Mouse (Mus musculus) spleen, postnatal 36 days (tissue): ENCODE data around the gene Lrrc55.

Experiments used
- DNase-seq, 2 experiments: peaks; one replicate each; pipeline ENCODE4 v3.0.0; 2022; ENCODE audit warnings: low spot score in 2 of 2, mixed read lengths in 1 of 2

Lrrc55 gene

GRCm38 (mm10) chr2:85172071-85172762, 24.8 kb downstream of the Lrrc55 start:
- no peak for DNase-seq

GRCm38 (mm10) chr2:85168327-85168726, 28.7 kb downstream of the Lrrc55 start:
- DNase-seq: no peak

- no peak for DNase-seq
Observed at GRCm38 (mm10) chr2:85167624-85168023, 29.4 kb downstream of the Lrrc55 start.

- no peak for DNase-seq
Observed at GRCm38 (mm10) chr2:85163311-85164047, 33.5 kb downstream of the Lrrc55 start.

DNA sequence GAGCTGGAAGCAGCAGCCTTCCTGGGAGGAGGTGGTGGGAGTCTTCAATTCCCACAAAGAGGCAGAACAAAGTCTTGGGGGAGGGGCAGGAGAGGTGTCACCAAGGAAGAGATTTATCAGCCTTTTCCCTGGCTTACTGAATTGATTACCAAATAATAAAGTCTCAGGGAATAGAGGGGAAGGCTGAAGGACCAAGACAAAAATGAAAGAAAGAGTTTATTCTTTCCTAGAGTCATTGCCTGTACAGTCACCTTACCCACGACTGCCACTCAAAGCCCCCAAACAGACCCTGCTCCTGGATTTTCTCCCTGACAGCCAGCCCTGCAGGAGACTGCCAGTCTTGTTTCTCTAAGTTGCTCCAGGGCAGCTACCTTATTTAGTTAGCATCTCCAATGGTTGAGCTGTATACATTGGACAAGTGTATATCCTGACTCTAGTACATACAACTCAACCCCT, 35.3 kb downstream of the Lrrc55 start:
- no peak for DNase-seq

DNA sequence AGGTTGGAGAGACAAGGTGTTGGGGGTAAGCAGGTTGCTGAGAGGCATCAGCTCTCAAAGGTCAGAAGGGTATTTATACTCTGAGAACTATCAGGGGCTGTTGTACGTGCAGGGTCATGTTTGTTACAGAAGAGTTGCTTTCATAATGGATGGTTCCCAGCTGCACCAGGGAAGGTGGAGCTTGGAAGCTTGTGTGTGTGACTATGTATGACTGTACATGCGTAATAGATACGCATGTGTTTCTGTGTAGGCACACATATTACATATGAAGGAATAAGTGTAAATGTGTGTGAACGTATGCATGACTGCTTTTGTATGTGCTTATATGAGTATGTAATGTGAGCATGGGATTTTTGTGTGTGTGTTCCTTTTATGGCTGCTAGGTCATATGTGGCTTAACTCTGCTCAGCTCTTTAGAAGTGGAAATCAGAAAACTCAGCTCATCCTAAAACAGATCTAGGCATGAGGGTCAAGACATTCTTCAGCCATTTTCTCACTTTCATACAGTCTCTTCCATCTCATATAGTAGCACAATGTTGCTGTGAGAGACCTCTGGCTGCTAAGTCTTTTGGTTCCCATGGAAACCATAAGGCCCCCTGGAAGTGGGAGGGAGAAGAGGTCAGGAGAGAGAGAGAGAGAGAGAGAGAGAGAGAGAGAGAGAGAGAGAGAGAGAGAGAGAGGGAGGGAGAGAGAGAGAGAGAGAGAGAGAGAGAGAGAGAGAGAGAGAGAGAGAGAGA, 35.9 kb downstream of the Lrrc55 start:
- no peak for DNase-seq

- no peak for DNase-seq
Observed at GRCm38 (mm10) chr2:85157382-85157781, 39.6 kb downstream of the Lrrc55 start.

DNA sequence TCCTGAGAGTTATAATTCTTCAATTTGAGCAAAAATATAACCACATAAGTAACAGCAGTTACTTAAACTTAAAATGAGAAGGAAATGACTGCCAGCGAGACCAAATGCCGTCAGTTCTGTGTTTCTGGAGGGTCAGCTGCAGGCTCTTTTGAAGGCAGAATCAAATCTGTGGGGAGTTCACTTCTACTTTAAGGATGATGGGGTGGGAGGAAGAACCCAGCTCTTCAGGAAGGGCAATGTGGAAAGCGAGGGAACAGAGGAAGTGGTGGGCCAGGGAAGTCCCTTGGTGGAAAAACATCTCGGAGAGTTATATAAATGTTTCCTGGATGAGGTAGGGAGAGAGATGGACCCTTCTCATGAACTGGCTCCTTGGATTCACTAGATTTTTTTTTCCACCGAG, 40.9 kb downstream of the Lrrc55 start:
- no peak for DNase-seq

- DNase-seq: no peak
Observed at GRCm38 (mm10) chr2:85155334-85155733, 41.7 kb downstream of the Lrrc55 start.

DNA sequence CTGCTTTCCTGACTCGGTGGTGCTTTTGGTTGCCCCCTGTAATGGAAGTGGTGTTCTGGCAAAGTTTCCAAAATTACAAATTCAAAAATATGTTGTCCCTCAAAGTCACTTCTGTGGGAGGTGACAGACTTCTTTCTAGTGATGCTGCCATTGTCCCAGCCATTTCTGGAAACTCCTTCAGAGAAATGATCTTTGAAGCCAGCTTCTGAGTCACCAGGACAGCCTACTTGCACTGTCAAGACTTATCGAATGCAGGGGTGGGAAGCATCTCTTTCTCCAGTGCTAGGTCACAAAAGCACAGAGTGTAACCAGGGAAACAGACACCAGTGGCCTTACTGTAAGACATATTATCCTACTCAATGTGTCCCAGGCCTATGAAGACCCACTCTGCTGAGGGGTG, 45.8 kb downstream of the Lrrc55 start:
- DNase-seq: no peak

DNA sequence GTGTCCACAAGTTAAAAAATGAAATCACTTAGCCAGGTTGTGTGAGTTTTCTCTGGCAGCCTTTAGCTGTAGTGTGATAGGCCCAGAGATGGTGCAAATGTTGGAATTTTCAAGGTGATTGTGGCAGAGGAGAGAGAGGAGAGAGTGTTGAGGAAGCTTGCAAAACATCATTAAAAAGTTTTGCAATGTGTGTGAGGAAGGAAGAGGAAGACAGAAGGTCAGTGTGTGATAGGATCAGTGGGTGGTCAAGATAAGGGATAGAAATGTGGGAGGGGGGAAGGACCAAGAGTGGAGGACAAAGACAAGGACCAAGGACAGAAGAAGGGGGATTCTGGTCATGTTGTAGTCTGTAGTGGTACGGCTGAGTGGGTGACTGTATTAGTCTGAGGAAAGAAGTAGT, 46.6 kb downstream of the Lrrc55 start:
- no peak for DNase-seq

GRCm38 (mm10) chr2:85147481-85147880, 49.5 kb downstream of the Lrrc55 start:
- no peak for DNase-seq

DNA sequence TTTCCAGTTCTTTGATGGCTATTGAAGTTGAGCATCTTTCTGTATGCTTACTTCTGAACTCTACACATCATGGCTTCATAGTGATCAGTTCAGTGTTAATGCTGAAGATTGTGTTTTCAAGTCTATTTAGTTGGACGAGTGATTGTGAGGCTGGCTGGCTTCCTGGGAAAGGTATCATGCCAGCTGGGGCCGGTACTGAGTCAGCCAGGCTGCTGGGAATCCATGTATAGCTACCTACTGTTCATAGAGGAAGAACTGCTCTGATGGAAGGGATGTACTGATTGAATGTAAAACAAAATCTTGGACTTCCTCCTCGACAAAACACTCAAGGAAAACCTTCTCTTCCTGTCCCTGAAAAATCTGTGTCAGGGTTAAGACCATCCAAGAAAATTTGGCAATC, 51.7 kb downstream of the Lrrc55 start:
- DNase-seq: no peak

DNA sequence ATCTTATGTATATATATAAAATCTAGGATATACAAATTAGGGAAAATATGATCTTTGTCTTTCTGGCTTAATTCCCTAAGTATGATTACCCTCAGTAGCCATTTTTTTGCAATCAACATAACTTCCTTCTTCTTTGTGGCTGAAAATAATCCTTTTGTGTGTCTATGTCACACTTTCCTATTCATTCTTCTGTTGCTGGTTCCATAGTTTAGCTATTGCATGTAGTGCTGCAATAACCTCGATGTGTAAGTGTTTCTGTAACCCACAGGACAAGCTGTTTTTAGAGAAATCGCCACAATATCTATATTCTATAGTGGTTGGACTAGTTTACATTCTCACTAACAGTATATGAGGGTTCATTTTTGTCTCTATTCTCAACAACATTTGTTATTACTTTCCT, 52.1 kb downstream of the Lrrc55 start:
- DNase-seq: no peak

DNA sequence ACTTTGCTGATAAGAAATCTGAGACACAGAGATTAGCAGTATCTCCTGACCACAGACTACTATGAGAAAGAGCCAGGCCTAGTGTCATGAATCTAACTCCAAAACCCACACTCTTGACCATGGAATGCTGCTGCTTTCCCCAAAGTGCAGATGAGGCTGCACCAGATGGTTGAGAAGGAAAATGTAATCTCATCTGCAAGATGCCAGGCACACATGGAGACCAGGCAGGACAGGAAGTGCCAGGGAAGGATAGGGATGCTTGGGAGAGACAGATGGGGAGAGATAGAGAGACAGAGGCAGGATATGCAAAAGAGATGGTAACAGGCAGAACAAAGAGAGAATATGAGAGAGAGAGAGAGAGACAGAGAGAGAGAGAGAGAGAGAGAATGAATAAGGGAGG, 56.2 kb downstream of the Lrrc55 start:
- no peak for DNase-seq

GRCm38 (mm10) chr2:85139846-85140245, 57.2 kb downstream of the Lrrc55 start:
- DNase-seq: no peak

DNA sequence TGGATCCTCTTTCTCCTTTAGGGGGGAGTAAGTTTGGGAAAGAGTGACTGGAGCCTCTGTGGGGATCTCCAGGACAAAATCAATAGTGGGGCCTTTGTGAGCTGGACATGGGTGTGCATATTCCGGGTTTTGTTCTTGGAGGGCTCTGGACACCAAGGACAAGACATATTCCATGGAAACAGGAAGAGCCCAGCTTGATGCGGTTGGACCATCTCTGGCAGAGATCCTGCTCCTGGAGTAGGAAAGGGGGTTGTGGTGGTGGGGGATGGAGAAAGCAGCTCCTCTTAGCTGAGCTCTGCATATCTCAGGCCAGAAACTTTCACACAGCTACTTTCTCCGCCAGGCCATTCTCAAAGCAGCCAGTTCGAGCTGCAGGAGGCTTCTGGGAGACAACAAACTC, 57.6 kb downstream of the Lrrc55 start:
- DNase-seq: no peak

GRCm38 (mm10) chr2:85138143-85138542, 58.9 kb downstream of the Lrrc55 start:
- no peak for DNase-seq

- DNase-seq: no peak
Observed at GRCm38 (mm10) chr2:85137601-85138140, 59.3 kb downstream of the Lrrc55 start.

DNA sequence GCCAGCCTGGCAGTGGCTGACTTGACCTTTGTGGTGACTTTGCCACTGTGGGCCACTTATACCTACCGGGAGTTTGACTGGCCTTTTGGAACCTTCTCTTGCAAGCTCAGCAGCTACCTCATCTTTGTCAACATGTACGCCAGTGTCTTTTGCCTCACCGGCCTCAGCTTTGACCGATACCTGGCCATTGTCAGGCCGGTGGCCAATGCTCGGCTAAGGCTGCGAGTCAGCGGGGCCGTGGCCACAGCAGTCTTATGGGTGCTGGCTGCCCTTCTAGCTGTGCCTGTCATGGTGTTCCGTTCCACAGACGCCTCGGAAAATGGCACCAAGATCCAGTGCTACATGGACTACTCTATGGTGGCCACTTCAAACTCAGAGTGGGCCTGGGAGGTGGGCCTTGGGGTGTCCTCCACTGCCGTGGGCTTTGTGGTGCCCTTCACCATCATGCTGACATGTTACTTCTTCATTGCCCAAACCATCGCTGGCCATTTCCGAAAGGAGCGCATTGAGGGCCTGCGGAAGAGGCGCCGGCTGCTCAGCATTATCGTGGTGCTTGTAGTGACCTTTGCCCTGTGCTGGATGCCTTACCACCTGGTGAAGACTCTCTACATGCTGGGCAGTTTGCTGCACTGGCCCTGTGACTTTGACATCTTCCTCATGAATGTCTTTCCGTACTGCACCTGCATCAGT, 60.0 kb downstream of the Lrrc55 start:
- no peak for DNase-seq

GRCm38 (mm10) chr2:85136089-85136488, 60.9 kb downstream of the Lrrc55 start, which contains the start of gene Aplnr:
Gene Aplnr, plus strand, starts transcription at chr2:85136225.
- DNase-seq: no peak

- DNase-seq: no peak
Observed at GRCm38 (mm10) chr2:85135099-85135498, 61.9 kb downstream of the Lrrc55 start.
